Mouse (Mus musculus) NIH3T3 (cell line): ENCODE results near the gene Smarcc1.
"Not testable (repeated sequence)": the region's sequence is repeated elsewhere in the genome, so short reads cannot be mapped to it uniquely, and the experiment has no call there.

Source experiments
- DNase-seq: peaks from one replicate; pipeline ENCODE4 v3.0.0-alpha.2; 2012; ENCODE audit warnings: low read depth

Gene Smarcc1

GRCm38 (mm10) chr9:110116977-110117778 is at the start of gene Smarcc1:
TSS of gene Smarcc1 (plus strand) at chr9:110117708.
- peak; percentile 91 for DNase-seq

- DNase-seq = no peak
Measured at GRCm38 (mm10) chr9:110068745-110069144, 48.8 kb upstream of the Smarcc1 start.

GRCm38 (mm10) chr9:110070358-110070757 is 47.1 kb upstream of the Smarcc1 start:
- no peak for DNase-seq

- peak; percentile 10 for DNase-seq
Measured at GRCm38 (mm10) chr9:110071011-110071410, 46.5 kb upstream of the Smarcc1 start.

- DNase-seq = peak; percentile 79
Measured at GRCm38 (mm10) chr9:110071843-110072242, 45.7 kb upstream of the Smarcc1 start.

- DNase-seq = not testable (repeated sequence)
Measured at GRCm38 (mm10) chr9:110076468-110076867, 41.0 kb upstream of the Smarcc1 start.

- peak; percentile 20 for DNase-seq
Measured at GRCm38 (mm10) chr9:110081066-110081465, 36.4 kb upstream of the Smarcc1 start.

GRCm38 (mm10) chr9:110084201-110084964 is 33.1 kb upstream of the Smarcc1 start:
- peak; percentile 48 for DNase-seq

- DNase-seq = no peak
Measured at GRCm38 (mm10) chr9:110085693-110086092, 31.8 kb upstream of the Smarcc1 start.

- DNase-seq = no peak
Measured at GRCm38 (mm10) chr9:110093303-110093702, 24.2 kb upstream of the Smarcc1 start.

GRCm38 (mm10) chr9:110094761-110095160 is 22.7 kb upstream of the Smarcc1 start:
- DNase-seq = no peak

- no peak for DNase-seq
Measured at GRCm38 (mm10) chr9:110097791-110098190, 19.7 kb upstream of the Smarcc1 start.

- DNase-seq = peak; percentile 92
Measured at GRCm38 (mm10) chr9:110100627-110101600, 16.6 kb upstream of the Smarcc1 start.

- DNase-seq = peak; percentile 29
Measured at GRCm38 (mm10) chr9:110116353-110116976, 1.0 kb upstream of the Smarcc1 start.

GRCm38 (mm10) chr9:110117779-110118139 is 251 bp downstream of the Smarcc1 start, which contains the start of gene Dhx30:
TSS of gene Dhx30 (minus strand) at chr9:110117830.
- no peak for DNase-seq

- no peak for DNase-seq
Measured at GRCm38 (mm10) chr9:110118249-110118648, 741 bp downstream of the Smarcc1 start.

- DNase-seq = no peak
Measured at GRCm38 (mm10) chr9:110121424-110121823, 3.9 kb downstream of the Smarcc1 start.

- no peak for DNase-seq
Measured at GRCm38 (mm10) chr9:110123322-110123721, 5.8 kb downstream of the Smarcc1 start.

GRCm38 (mm10) chr9:110124008-110124540 is 6.6 kb downstream of the Smarcc1 start:
- DNase-seq = not testable (repeated sequence)

- DNase-seq = peak; percentile 20
Measured at GRCm38 (mm10) chr9:110130896-110131524, 13.5 kb downstream of the Smarcc1 start.
